Mouse (Mus musculus) embryonic fibroblast, embryonic 13.5 days (primary cell): ENCODE measurements around the gene Hspa12a.

Source experiments
- CTCF ChIP-seq: IDR thresholded peaks from 2 replicates; pipeline ENCODE4 v1.5.1; 2011; ENCODE audit warnings: mild to moderate bottlenecking, control low read depth, low read length, moderate library complexity, borderline replicate concordance; ENCODE audit not compliant: insufficient read depth
- POLR2A ChIP-seq: IDR thresholded peaks from 2 replicates; pipeline ENCODE4 v1.6.1; 2011; ENCODE audit warnings: low read depth, mild to moderate bottlenecking, control low read depth, low read length, moderate library complexity

- TF ChIP-seq CTCF (peak; percentile 95), POLR2A (no peak)
Measured at GRCm38 (mm10) chr19:58903899-58904327, 39.5 kb downstream of the Hspa12a start.
